Mouse (Mus musculus) adipocyte (in vitro differentiated cells): Measurements from ENCODE around the gene Camta1.
A peak's percentile ranks its signal among the peaks of the same experiment; 100 is the strongest.

Experiments used
- DNase-seq: peaks from one replicate; pipeline ENCODE4 v3.0.0-alpha.2; 2016; ENCODE audit warnings: low spot score

Camta1 gene

GRCm38 (mm10) chr4:151200316-151200715, 661.4 kb downstream of the Camta1 start:
- DNase-seq = no peak

GRCm38 (mm10) chr4:151195126-151195525, 666.5 kb downstream of the Camta1 start:
- no peak for DNase-seq

- no peak for DNase-seq
Measured at GRCm38 (mm10) chr4:151194715-151195097, 667.0 kb downstream of the Camta1 start.

GRCm38 (mm10) chr4:151194030-151194714, 667.5 kb downstream of the Camta1 start:
- no peak for DNase-seq

GRCm38 (mm10) chr4:151186447-151186846, 675.2 kb downstream of the Camta1 start:
- DNase-seq = peak; percentile 64

- DNase-seq = peak; percentile 33
Measured at GRCm38 (mm10) chr4:151185750-151186149, 675.9 kb downstream of the Camta1 start.

- no peak for DNase-seq
Measured at GRCm38 (mm10) chr4:151180394-151180902, 681.2 kb downstream of the Camta1 start.

- DNase-seq = no peak
Measured at GRCm38 (mm10) chr4:151179639-151180038, 682.0 kb downstream of the Camta1 start.

- DNase-seq = no peak
Measured at GRCm38 (mm10) chr4:151178970-151179378, 682.7 kb downstream of the Camta1 start.

- DNase-seq = no peak
Measured at GRCm38 (mm10) chr4:151172526-151172925, 689.1 kb downstream of the Camta1 start.

GRCm38 (mm10) chr4:151171117-151171516, 690.6 kb downstream of the Camta1 start:
- no peak for DNase-seq

GRCm38 (mm10) chr4:151170658-151171057, 691.0 kb downstream of the Camta1 start:
- DNase-seq = no peak

GRCm38 (mm10) chr4:151166969-151167368, 694.7 kb downstream of the Camta1 start:
- no peak for DNase-seq

- DNase-seq = peak; percentile 93
Measured at GRCm38 (mm10) chr4:151165539-151165938, 696.1 kb downstream of the Camta1 start.

GRCm38 (mm10) chr4:151164309-151164708, 697.4 kb downstream of the Camta1 start:
- DNase-seq = no peak

GRCm38 (mm10) chr4:151161869-151162268, 699.8 kb downstream of the Camta1 start:
- no peak for DNase-seq

- no peak for DNase-seq
Measured at GRCm38 (mm10) chr4:151160932-151161331, 700.7 kb downstream of the Camta1 start.

GRCm38 (mm10) chr4:151160476-151160875, 701.2 kb downstream of the Camta1 start:
- DNase-seq = no peak

- DNase-seq = no peak
Measured at GRCm38 (mm10) chr4:151158250-151158649, 703.4 kb downstream of the Camta1 start.

GRCm38 (mm10) chr4:151156904-151157303, 704.8 kb downstream of the Camta1 start:
- DNase-seq = peak; percentile 84

- DNase-seq = no peak
Measured at GRCm38 (mm10) chr4:151155587-151155986, 706.1 kb downstream of the Camta1 start.

- no peak for DNase-seq
Measured at GRCm38 (mm10) chr4:151154306-151154705, 707.4 kb downstream of the Camta1 start.

GRCm38 (mm10) chr4:151152010-151152409, 709.7 kb downstream of the Camta1 start:
- DNase-seq = no peak

GRCm38 (mm10) chr4:151150842-151151241, 710.8 kb downstream of the Camta1 start:
- DNase-seq = no peak
